Mouse (Mus musculus) liver, embryonic 18 days (tissue): ENCODE data around the gene Adgre4. TPM values are rescaled to one million over a fixed set of nuclear protein-coding genes. Genes with fewer than 3 reads are reported as not detected.

ENCODE experiments used
- polyA plus RNA-seq: library from polyadenylated mRNA; depleted of rRNA; stranded (reverse); fragments of >200 nt; gene quantifications from 2 replicates; pipeline ENCODE4 v1.2.3, GENCODE M21; 2012; rRNA removed

Adgre4 gene
- polyA plus RNA-seq, result 1.6 and 1.7 TPM in 2 replicates

DNA sequence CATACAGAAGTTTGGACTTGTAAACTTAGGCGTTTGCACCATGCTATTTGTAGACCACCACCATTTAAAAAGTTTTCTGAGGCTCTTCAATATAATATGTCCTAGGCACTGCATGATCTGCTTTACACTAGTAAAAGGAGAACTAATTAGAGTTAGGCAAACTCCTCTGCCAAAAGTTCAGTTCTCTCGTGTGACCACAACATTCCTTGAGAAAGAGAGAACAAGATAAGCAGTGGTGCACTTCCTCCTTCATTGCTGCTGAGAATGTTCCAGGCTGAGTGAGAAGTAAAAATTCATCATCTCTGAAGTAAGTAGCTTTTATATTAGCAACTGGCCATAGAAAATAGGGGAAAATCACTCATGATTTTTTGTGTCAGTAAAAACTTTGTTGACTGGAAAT is at the start of gene Adgre4:
Adgre4 (plus strand) TSS at position 199 of the 400 bp plus-strand sequence.

DNA sequence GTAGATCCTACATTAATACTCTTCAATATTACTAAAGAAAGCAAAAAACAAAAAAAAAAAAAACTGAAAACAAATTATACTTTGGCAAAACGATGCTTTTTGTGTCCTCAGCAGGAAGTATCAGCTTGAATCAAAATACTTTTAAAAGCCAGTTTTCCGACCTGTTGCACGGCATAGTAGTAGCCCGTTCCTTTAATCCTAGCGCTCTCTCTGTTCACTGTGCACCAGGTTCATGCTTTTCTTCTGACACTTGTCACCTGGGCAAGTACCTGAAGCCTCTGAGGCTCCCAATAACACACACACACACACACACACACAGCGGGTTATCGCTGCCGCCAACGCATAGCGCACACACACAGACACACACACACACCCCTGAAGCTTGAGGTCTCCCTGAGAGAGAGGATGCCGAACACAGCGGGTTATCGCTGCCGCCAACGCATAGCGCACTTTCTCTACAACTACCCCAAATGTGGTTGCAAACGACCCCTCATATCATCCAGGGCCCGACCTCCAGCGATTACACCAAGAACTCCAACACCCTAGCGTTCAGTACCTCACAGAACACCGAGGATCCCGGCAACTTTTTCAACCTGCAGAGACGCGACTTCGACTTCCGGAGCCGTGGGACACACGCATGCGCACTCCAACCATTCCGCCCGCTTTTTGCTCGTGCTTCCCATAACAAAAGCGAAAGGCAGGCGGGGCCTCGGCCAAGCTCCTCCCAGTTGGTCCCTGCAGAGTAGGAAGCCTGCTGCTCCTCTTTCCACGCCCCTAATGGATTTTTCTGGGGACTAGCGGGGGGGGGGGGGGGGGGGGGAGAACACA is 37.6 kb upstream of the Adgre4 start, which contains the start of gene Pot1b:
Pot1b (minus strand) TSS at position 645 of the 828 bp plus-strand sequence.

DNA sequence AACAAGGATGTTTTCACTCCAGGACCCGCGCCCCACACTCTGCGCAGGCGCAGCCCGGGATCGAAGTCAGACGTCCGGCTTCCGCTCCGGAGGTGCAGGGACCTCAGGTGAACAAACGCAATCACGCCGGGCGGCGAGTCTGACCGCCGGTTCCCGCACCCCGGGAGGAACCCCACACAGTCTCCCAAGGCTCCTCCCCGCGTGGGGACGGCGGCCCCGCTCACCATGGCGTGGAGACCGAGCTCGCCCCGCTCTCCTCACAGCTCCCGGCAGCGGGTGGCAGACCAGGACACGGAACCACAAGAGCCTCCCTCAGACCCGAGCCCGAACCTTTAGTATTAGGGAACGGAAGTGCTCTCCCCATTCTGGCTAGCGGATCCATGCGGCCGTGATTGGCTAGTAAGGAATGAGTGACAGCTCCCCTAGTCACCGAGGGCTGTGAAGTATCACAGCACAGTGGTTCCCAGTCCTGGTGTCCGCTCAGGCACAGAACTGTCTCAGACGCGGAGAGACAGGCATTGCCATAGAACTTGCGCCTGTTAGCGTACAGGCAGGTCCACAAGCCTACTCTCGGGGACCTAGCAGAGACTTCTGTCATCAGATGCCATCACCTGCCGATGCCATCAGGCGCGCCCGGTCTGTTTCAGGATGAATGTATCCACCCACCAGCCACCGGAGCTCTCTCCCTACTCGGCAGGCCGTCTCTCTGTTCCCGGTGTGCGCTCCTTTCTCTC is 129.0 kb downstream of the Adgre4 start, which contains the start of gene Zfp119a:
Zfp119a (minus strand) TSS at position 295 of the 734 bp plus-strand sequence.

Other genes with a start within 250 kb of the Adgre4 start
- gene Vmn2r118, start 124.8 kb upstream of the Adgre4 start, polyA plus RNA-seq, result under 0.01 TPM in 1 of 2 replicates, not detected in the other
- 5.5 and 6.5 TPM in 2 replicates for gene Pot1b, start 37.4 kb upstream of the Adgre4 start, polyA plus RNA-seq
- 0.96 and 1.3 TPM in 2 replicates for gene Zfp119a, start 128.9 kb downstream of the Adgre4 start, polyA plus RNA-seq
- gene Zfp959, start 142.1 kb downstream of the Adgre4 start, polyA plus RNA-seq, result 2.8 and 3.5 TPM in 2 replicates
- 1.1 and 1.5 TPM in 2 replicates for gene Zfp119b, start 199.5 kb downstream of the Adgre4 start, polyA plus RNA-seq
- 9.9 and 13.9 TPM in 2 replicates for gene Ebi3, start 202.7 kb downstream of the Adgre4 start, polyA plus RNA-seq
- 4.5 and 5.0 TPM in 2 replicates for gene Yju2, start 209.1 kb downstream of the Adgre4 start, polyA plus RNA-seq
- 0.44 and 0.54 TPM in 2 replicates for gene Shd, start 220.5 kb downstream of the Adgre4 start, polyA plus RNA-seq
- gene Fsd1, start 236.5 kb downstream of the Adgre4 start, polyA plus RNA-seq, result 0.07 and 0.12 TPM in 2 replicates